Mouse (Mus musculus) heart, adult 2 months (tissue): ENCODE measurements around the gene Grik4.

Experiments used
- CTCF ChIP-seq: fragments of 200-600 bp; IDR thresholded peaks from 2 replicates; pipeline ENCODE4 v1.8.1; 2022; ENCODE audit warnings: antibody characterized with exemption, mild to moderate bottlenecking, moderate library complexity
- POLR2A ChIP-seq: fragments of 200-500 bp; IDR thresholded peaks from 2 replicates; pipeline ENCODE4 v1.6.1; 2011; ENCODE audit warnings: mild to moderate bottlenecking, low read depth, low read length, control low read depth; ENCODE audit not compliant: insufficient read depth

DNA sequence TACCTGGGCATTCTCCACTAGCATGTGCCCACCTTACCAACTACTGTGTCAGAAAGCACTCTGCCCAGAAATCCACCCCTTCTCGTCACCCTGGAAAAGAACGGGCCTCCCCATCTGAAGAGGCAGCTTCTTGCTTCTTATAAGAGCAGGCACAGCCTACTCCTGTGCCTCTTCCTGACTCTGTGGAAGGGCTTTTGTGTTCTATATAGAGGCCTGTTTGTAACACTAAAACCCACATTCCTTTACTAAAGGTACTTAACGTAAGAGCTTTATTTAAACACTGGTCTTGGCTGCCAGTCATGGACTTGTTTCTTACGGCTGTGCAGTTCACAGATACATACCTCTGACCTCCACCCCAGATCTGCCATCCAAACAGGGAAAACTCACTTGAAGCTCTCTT lies 22.5 kb downstream of the Grik4 start:
- TF ChIP-seq CTCF: no peak
- TF ChIP-seq POLR2A: no peak
